Mouse (Mus musculus) heart, postnatal 0 days (tissue): Measurements from ENCODE around the gene Slc6a5. TPM values are rescaled to one million over a fixed set of nuclear protein-coding genes. Genes with fewer than 3 reads are reported as not detected.

Experiments used
- ATAC-seq: fragments of 200-750 bp; cut with Nextera tagmentation; 2 replicates; pipeline ENCODE4 v1.8.0; 2017; ENCODE audit warnings: low read depth, moderate number of reproducible peaks, moderate library complexity; ENCODE audit not compliant: insufficient read depth
- DNase-seq: peaks from one replicate; pipeline ENCODE4 v3.0.0-alpha.2; 2016; ENCODE audit warnings: low spot score
- H3K27ac ChIP-seq: fragments of 300-500 bp; sonication (generic); 2 replicates; pipeline ENCODE4 v1.5.1; 2014; ENCODE audit warnings: low read depth, mild to moderate bottlenecking
- H3K27me3 ChIP-seq: fragments of 300-500 bp; sonication (generic); 2 replicates; pipeline ENCODE4 v1.6.1; 2014; ENCODE audit warnings: low read length, mixed read lengths; ENCODE audit not compliant: control insufficient read depth, insufficient read depth
- H3K36me3 ChIP-seq: fragments of 300-500 bp; sonication (generic); replicated peaks from 2 replicates; pipeline ENCODE4 v1.6.1; 2014; ENCODE audit warnings: low read length, mixed read lengths; ENCODE audit not compliant: control insufficient read depth, insufficient read depth
- H3K4me1 ChIP-seq: fragments of 300-500 bp; sonication (generic); 2 replicates; pipeline ENCODE4 v1.6.1; 2014; ENCODE audit warnings: antibody characterized with exemption; ENCODE audit not compliant: control insufficient read depth, insufficient read depth
- H3K4me2 ChIP-seq: fragments of 300-500 bp; sonication (generic); 2 replicates; pipeline ENCODE4 v1.6.1; 2014; ENCODE audit warnings: low read depth, mild to moderate bottlenecking, low read length, moderate library complexity
- H3K4me3 ChIP-seq: fragments of 300-500 bp; sonication (generic); 2 replicates; pipeline ENCODE4 v1.5.1; 2014; ENCODE audit warnings: low read depth, low read length
- H3K9ac ChIP-seq: fragments of 300-500 bp; sonication (generic); replicated peaks from 2 replicates; pipeline ENCODE4 v1.6.1; 2014; ENCODE audit warnings: low read depth, low read length, mixed read lengths
- H3K9me3 ChIP-seq: fragments of 300-500 bp; sonication (generic); replicated peaks from 2 replicates; pipeline ENCODE4 v1.6.1; 2016; ENCODE audit warnings: low read length; ENCODE audit not compliant: control insufficient read depth
- CTCF ChIP-seq: IDR thresholded peaks from 2 replicates; pipeline ENCODE4 v1.5.1; 2016; ENCODE audit warnings: antibody characterized with exemption, control low read depth, low read depth
- EP300 ChIP-seq: IDR thresholded peaks from 2 replicates; pipeline ENCODE4 v1.6.1; 2016; ENCODE audit warnings: antibody characterized with exemption, low read depth
- WGBS: fragments of 180-500 bp; shearing (Covaris S2); extraction: QIAGEN DNeasy Blood & Tissue Kit; methylation state at CpG from one replicate; pipeline ENCODE4 v1.1.7; 2014; 5-methylcytosine and 5-hydroxymethylcytosine counted together
- polyA plus RNA-seq: library from polyadenylated mRNA; unstranded; fragments of >200 nt; fragmentation: Nextera tagmentation; extraction: Ambion mirVana; gene quantifications from 2 replicates; pipeline ENCODE4 v1.2.1, GENCODE M21; 2015
- total RNA-seq: library from RNA; depleted of rRNA; stranded (reverse); fragments of >200 nt; gene quantifications from 2 replicates; pipeline ENCODE4 v1.2.3, GENCODE M21; 2014; ENCODE audit warnings: low replicate concordance

Gene Slc6a5
- total and polyA plus RNA-seq, 2 experiments from 2014 or later: not detected

DNA sequence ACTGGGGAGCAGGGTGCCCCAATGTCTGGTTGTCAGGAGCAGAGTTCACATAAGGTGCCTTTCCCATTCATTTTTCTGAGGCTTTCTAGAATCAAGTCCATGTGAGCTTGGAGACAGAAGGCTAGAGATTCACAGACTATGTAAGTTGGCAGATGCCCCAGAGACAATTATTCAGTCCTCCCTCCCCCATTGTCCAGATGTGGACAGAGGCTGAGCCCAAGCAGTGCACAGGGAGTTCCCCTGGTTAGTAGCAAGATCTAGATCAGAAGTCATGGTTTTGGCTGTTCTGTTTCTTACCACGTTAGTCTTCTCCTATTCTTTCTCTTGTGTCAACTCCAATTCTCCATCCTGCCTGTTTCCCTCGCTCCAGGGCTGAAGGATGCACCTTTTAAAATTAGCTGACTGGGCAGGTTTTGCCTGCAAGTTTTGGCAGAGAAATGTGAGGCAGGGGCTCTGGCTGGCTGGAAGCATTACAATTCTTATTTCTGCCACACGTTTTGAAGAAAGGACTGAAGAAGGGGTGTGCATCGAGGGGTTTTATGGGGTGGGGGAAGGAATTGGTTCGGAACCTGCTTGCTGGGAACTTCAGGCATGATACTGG lies 3.9 kb downstream of the Slc6a5 start:
- Histone ChIP-seq H3K4me2 (no peak overlapping the region), H3K4me3 (no peak overlapping the region), H3K4me1 (no peaks in the 10 kb centered on the region), H3K36me3 (no peaks in the 10 kb centered on the region), H3K9me3 (no peaks in the 10 kb centered on the region), H3K9ac (no peak overlapping the region), H3K27ac (no peak overlapping the region), H3K27me3 (peaks cover 91% of the 10 kb centered on the region)
- TF ChIP-seq EP300 (no peak), CTCF (no peak)
- WGBS: 5% methylated on average over 5 of the region's 5 CpGs
- ATAC-seq (no peak), DNase-seq (no peak)

DNA sequence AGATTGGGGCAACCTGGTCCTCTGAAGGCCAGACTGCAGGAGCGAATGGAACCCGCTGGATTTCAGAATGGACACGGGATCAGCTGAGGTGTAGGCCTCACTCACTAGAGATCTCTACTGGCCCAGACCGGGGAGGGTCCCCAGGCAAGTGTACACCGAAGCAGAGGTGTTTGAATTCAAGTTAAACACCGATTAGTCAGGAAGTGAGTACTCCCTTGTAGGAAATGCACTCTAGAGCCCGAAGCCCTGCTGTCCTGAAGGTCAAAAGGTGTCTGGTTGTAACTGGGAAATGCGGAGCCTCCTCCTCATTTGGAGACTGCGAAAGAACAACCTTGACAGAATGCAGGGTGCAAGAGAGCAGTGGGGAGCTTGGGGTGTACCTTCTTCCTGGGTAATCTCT lies 5.0 kb downstream of the Slc6a5 start:
- Histone ChIP-seq H3K9ac (no peak overlapping the region), H3K4me3 (no peak overlapping the region), H3K36me3 (no peaks in the 10 kb centered on the region), H3K27ac (no peak overlapping the region), H3K9me3 (no peaks in the 10 kb centered on the region), H3K27me3 (peaks cover 80% of the 10 kb centered on the region), H3K4me1 (no peaks in the 10 kb centered on the region), H3K4me2 (no peak overlapping the region)
- TF ChIP-seq EP300 (no peak), CTCF (no peak)
- 10% methylated on average over 9 of the region's 9 CpGs for WGBS
- ATAC-seq (no peak), DNase-seq (no peak)

DNA sequence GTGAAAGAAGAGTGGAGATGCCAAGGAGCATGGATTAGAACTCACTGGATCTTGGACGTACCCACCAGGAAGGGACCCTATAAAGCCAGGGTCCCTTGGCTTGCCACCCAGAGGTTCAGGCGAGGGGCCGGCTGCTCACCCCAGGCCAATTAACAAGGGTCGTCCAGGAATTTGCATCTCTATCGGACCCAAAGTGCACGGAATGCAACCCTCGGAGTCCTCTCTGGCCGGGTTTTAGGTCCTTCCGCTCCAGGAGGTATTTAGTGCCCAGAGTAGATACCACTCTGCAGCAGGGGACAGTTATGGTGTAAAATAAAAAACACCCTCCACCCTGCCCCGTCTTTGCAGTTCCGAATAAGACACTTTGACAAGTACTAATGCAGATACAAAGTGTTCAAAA lies 5.5 kb downstream of the Slc6a5 start:
- peaks cover 75% of the 10 kb centered on the region for H3K27me3 ChIP-seq
- no peaks in the 10 kb centered on the region for H3K9me3 ChIP-seq
- TF ChIP-seq EP300 (no peak), CTCF (no peak)
- DNase-seq (no peak), ATAC-seq (no peak)
- H3K4me1 ChIP-seq: no peaks in the 10 kb centered on the region
- no peak overlapping the region for H3K4me2 ChIP-seq
- WGBS: 7% methylated on average over 11 of the region's 11 CpGs
- H3K9ac ChIP-seq: no peak overlapping the region
- no peak overlapping the region for H3K4me3 ChIP-seq
- no peaks in the 10 kb centered on the region for H3K36me3 ChIP-seq
- no peak overlapping the region for H3K27ac ChIP-seq

DNA sequence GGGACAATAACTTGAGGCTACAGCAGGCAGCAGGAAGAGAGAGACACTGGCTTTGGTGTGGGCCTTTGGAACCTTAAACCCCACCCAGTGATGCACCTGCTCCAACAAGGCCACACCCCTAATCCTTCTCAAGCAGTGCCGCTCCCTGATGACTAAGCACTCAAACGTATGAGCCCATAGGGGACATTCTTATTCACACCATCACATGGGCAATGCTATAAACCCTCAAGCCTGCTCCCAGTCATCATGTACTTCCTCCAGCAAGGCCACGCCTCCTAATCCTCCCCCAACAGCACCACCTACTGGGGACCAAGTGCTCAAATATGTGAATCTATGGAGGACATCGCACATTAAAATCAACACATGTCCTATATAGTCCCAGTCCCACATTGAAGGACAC lies 9.5 kb downstream of the Slc6a5 start:
- Histone ChIP-seq H3K4me1 (no peaks in the 10 kb centered on the region), H3K27me3 (peaks cover 38% of the 10 kb centered on the region), H3K36me3 (no peaks in the 10 kb centered on the region), H3K4me3 (no peak overlapping the region), H3K9ac (no peak overlapping the region), H3K9me3 (no peaks in the 10 kb centered on the region), H3K4me2 (no peak overlapping the region), H3K27ac (no peak overlapping the region)
- DNase-seq (no peak), ATAC-seq (no peak)
- no peak for TF ChIP-seq CTCF
- no peak for TF ChIP-seq EP300
- WGBS: 76% methylated on average over 4 of the region's 4 CpGs

DNA sequence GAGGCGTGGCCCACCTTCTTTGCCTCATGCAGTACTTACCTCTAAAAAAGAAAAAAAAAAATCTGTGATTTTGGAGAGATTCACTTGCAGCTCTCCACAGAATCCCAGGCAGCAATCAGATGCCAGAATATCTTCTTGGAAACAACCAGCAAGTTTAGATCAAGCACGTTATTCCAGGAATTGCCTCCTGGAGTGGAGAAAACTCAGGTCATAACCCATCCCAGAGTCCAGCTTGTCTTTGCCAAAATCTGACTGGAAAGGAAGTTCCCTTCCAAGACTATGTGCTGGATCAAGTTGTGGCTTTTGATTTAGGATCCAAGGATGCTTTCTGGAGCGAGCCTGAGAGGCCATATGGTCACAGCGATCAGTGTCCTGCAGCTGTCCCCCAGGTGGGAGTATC lies 10.8 kb downstream of the Slc6a5 start:
- Histone ChIP-seq H3K36me3 (no peaks in the 10 kb centered on the region), H3K27ac (no peak overlapping the region), H3K4me2 (no peak overlapping the region), H3K27me3 (peaks cover 25% of the 10 kb centered on the region), H3K4me1 (no peaks in the 10 kb centered on the region), H3K4me3 (no peak overlapping the region), H3K9ac (no peak overlapping the region), H3K9me3 (no peaks in the 10 kb centered on the region)
- no peak for ATAC-seq
- TF ChIP-seq CTCF (no peak), EP300 (no peak)
- DNase-seq: no peak
- WGBS: 69% methylated on average over 4 of the region's 4 CpGs

DNA sequence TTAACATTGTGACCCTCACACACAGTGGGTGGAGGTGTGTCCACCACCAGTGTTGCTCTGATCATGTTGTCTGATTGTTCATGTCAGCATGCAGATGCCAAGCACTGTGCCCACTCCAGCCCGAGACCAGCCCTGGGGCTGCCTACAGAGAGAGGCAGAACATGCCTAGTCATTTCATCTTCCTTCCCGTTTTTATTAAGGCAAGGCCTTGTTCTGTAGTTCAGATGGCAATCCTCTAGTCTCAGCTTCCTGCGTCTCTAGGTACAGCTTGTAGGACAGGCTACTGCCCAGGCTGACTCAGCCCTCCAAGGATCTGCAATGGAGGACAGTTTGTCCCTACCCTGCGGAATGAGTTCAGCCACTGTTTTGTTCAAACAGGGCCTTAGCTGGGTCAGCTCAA lies 13.0 kb downstream of the Slc6a5 start:
- Histone ChIP-seq H3K27ac (no peak overlapping the region), H3K9ac (no peak overlapping the region), H3K4me1 (no peaks in the 10 kb centered on the region), H3K27me3 (0 out of 2 replicates have a peak, but pooled peaks cover 4% of the 10 kb centered on the region), H3K4me2 (peak overlapping the region; percentile 33; the same call in 1 of the 2 replicates), H3K36me3 (no peaks in the 10 kb centered on the region), H3K9me3 (no peaks in the 10 kb centered on the region), H3K4me3 (no peak overlapping the region)
- 42% methylated on average over 4 of the region's 4 CpGs for whole genome bisulfite sequencing
- no peak for DNase-seq
- no peak for ATAC-seq
- no peak for TF ChIP-seq CTCF
- no peak for TF ChIP-seq EP300
